Mouse (Mus musculus) ovary, postnatal 10 days (tissue): ENCODE data around the gene Efna5.

ENCODE experiments used
- DNase-seq: peaks from one replicate; pipeline ENCODE4 v3.0.0; 2022; ENCODE audit warnings: low spot score

Gene Efna5

GRCm38 (mm10) chr17:62656591-62656990 lies 224.5 kb downstream of the Efna5 start:
- DNase-seq = no peak

GRCm38 (mm10) chr17:62655819-62656355 lies 225.2 kb downstream of the Efna5 start:
- DNase-seq = no peak

- DNase-seq = no peak
Observed at GRCm38 (mm10) chr17:62652451-62652850, 228.7 kb downstream of the Efna5 start.

- no peak for DNase-seq
Observed at GRCm38 (mm10) chr17:62651696-62652095, 229.4 kb downstream of the Efna5 start.

GRCm38 (mm10) chr17:62649293-62649950 lies 231.7 kb downstream of the Efna5 start:
- DNase-seq = no peak

GRCm38 (mm10) chr17:62646836-62647235 lies 234.3 kb downstream of the Efna5 start:
- no peak for DNase-seq

- no peak for DNase-seq
Observed at GRCm38 (mm10) chr17:62642447-62643145, 238.5 kb downstream of the Efna5 start.

- no peak for DNase-seq
Observed at GRCm38 (mm10) chr17:62640654-62641053, 240.5 kb downstream of the Efna5 start.

- DNase-seq = no peak
Observed at GRCm38 (mm10) chr17:62636896-62637295, 244.2 kb downstream of the Efna5 start.

GRCm38 (mm10) chr17:62634937-62635336 lies 246.2 kb downstream of the Efna5 start:
- DNase-seq = no peak

GRCm38 (mm10) chr17:62628474-62628873 lies 252.6 kb downstream of the Efna5 start:
- DNase-seq = no peak

- DNase-seq = no peak
Observed at GRCm38 (mm10) chr17:62627508-62627907, 253.6 kb downstream of the Efna5 start.

GRCm38 (mm10) chr17:62625646-62626020 lies 255.5 kb downstream of the Efna5 start:
- no peak for DNase-seq

- no peak for DNase-seq
Observed at GRCm38 (mm10) chr17:62624804-62625645, 256.1 kb downstream of the Efna5 start.

- DNase-seq = no peak
Observed at GRCm38 (mm10) chr17:62623224-62623623, 257.9 kb downstream of the Efna5 start.

GRCm38 (mm10) chr17:62622481-62622880 lies 258.6 kb downstream of the Efna5 start:
- DNase-seq = no peak

- no peak for DNase-seq
Observed at GRCm38 (mm10) chr17:62615159-62615558, 266.0 kb downstream of the Efna5 start.

GRCm38 (mm10) chr17:62614708-62615107 lies 266.4 kb downstream of the Efna5 start:
- DNase-seq = no peak

GRCm38 (mm10) chr17:62614237-62614636 lies 266.9 kb downstream of the Efna5 start:
- no peak for DNase-seq

- no peak for DNase-seq
Observed at GRCm38 (mm10) chr17:62613232-62613631, 267.9 kb downstream of the Efna5 start.

- DNase-seq = no peak
Observed at GRCm38 (mm10) chr17:62608145-62608544, 273.0 kb downstream of the Efna5 start.

- no peak for DNase-seq
Observed at GRCm38 (mm10) chr17:62607304-62607914, 273.7 kb downstream of the Efna5 start.
